Mouse (Mus musculus) mouse trophoblast stem cell (cell line): ENCODE data around the gene D10Jhu81e.
"Not testable (repeated sequence)": the region's sequence is repeated elsewhere in the genome, so short reads cannot be mapped to it uniquely, and the experiment has no call there.

Source experiments
- in situ Hi-C, 2 experiments: fragments of 300-500 bp; cut with MseI, MboI; formaldehyde crosslinking; loops; 2 replicates in 1 of 2; 3 replicates in 1 of 2; pipeline ENCODE4 v1.15.1; 2025

Gene D10Jhu81e

GRCm38 (mm10) chr10:78169281-78170042 is at the start of gene D10Jhu81e:
Gene D10Jhu81e (minus strand): TSS chr10:78169782.
- in situ Hi-C loops = no loop called here

- in situ Hi-C loops = no loop called here
Measured at GRCm38 (mm10) chr10:78218576-78218975, 49.0 kb upstream of the D10Jhu81e start.

GRCm38 (mm10) chr10:78216376-78217083 is 46.9 kb upstream of the D10Jhu81e start:
- in situ Hi-C loops = no loop called here

GRCm38 (mm10) chr10:78214371-78214770 is 44.8 kb upstream of the D10Jhu81e start:
- in situ Hi-C loops = no loop called here

GRCm38 (mm10) chr10:78211311-78211710 is 41.7 kb upstream of the D10Jhu81e start:
- in situ Hi-C loops = no loop called here

- in situ Hi-C loops = no loop called here
Measured at GRCm38 (mm10) chr10:78201182-78201581, 31.6 kb upstream of the D10Jhu81e start.

- in situ Hi-C loops = no loop called here
Measured at GRCm38 (mm10) chr10:78192933-78193332, 23.4 kb upstream of the D10Jhu81e start.

GRCm38 (mm10) chr10:78186076-78186475 is 16.5 kb upstream of the D10Jhu81e start:
- in situ Hi-C loops = not testable (repeated sequence)

GRCm38 (mm10) chr10:78185381-78185725 is 15.8 kb upstream of the D10Jhu81e start:
- in situ Hi-C loops = no loop called here

- in situ Hi-C loops = no loop called here
Measured at GRCm38 (mm10) chr10:78184531-78185380, 15.2 kb upstream of the D10Jhu81e start, which contains the start of gene Pwp2. Gene Pwp2 (minus strand): TSS chr10:78185149.

GRCm38 (mm10) chr10:78183577-78183976 is 14.0 kb upstream of the D10Jhu81e start:
- in situ Hi-C loops = no loop called here

GRCm38 (mm10) chr10:78182321-78182720 is 12.7 kb upstream of the D10Jhu81e start:
- in situ Hi-C loops = no loop called here

- in situ Hi-C loops = no loop called here
Measured at GRCm38 (mm10) chr10:78174474-78174873, 4.9 kb upstream of the D10Jhu81e start.

- in situ Hi-C loops = no loop called here
Measured at GRCm38 (mm10) chr10:78171581-78171980, 2.0 kb upstream of the D10Jhu81e start.

- in situ Hi-C loops = no loop called here
Measured at GRCm38 (mm10) chr10:78171057-78171456, 1.5 kb upstream of the D10Jhu81e start.

GRCm38 (mm10) chr10:78170445-78170844 is 863 bp upstream of the D10Jhu81e start:
- in situ Hi-C loops = no loop called here

GRCm38 (mm10) chr10:78168792-78169191 is 790 bp downstream of the D10Jhu81e start:
- in situ Hi-C loops = no loop called here

- in situ Hi-C loops = no loop called here
Measured at GRCm38 (mm10) chr10:78167775-78168174, 1.8 kb downstream of the D10Jhu81e start.

GRCm38 (mm10) chr10:78167333-78167732 is 2.2 kb downstream of the D10Jhu81e start:
- in situ Hi-C loops = no loop called here

GRCm38 (mm10) chr10:78165256-78166005 is 4.2 kb downstream of the D10Jhu81e start:
- in situ Hi-C loops = no loop called here

GRCm38 (mm10) chr10:78164786-78165185 is 4.8 kb downstream of the D10Jhu81e start:
- in situ Hi-C loops = loop anchor here (5.0 kb wide), 1 partner anchor 137 kb away; no protein-coding TSS in a partner anchor
